Mouse (Mus musculus) adrenal gland, adult 2 months (tissue): ENCODE measurements around the gene Vmn2r1. TPM values are rescaled to one million over a fixed set of nuclear protein-coding genes. Genes with fewer than 3 reads are reported as not detected.
A peak's percentile ranks its signal among the peaks of the same experiment; 100 is the strongest.

Source experiments
- DNase-seq: peaks from one replicate; pipeline ENCODE4 v3.0.0; 2021
- long read RNA-seq: library from polyadenylated mRNA; stranded (forward); transcript quantifications from one replicate; pipeline ENCODE4 v2.0.0, GENCODE M21; 2021
- polyA plus RNA-seq: library from polyadenylated mRNA; depleted of rRNA; stranded (reverse); fragments of >200 nt; gene quantifications from 2 replicates; pipeline ENCODE4 v1.2.3, GENCODE M21; 2012; rRNA removed
- total RNA-seq, 2 experiments: library from RNA; stranded (reverse); gene quantifications; 2 replicates each; pipeline ENCODE4 v1.2.3; 2021

The Vmn2r1 gene
- total RNA-seq (under 1 TPM; 0.09 to 0.21 TPM), polyA plus RNA-seq (0.06 TPM in 2 replicates)
- long read RNA-seq: 0 reads

- DNase-seq: no peak
Observed at GRCm38 (mm10) chr3:64081247-64081646, at the start of gene Vmn2r1. Vmn2r1 (plus strand) TSS chr3:64081547.

- peak; percentile 7 for DNase-seq
Observed at GRCm38 (mm10) chr3:64038136-64038841, 43.1 kb upstream of the Vmn2r1 start.

GRCm38 (mm10) chr3:64039818-64040784, 41.2 kb upstream of the Vmn2r1 start:
- peak; percentile 88 for DNase-seq

GRCm38 (mm10) chr3:64112707-64113106, 31.4 kb downstream of the Vmn2r1 start:
- DNase-seq: no peak

GRCm38 (mm10) chr3:64113352-64114046, 32.2 kb downstream of the Vmn2r1 start:
- DNase-seq: no peak

- no peak for DNase-seq
Observed at GRCm38 (mm10) chr3:64141878-64142508, 60.6 kb downstream of the Vmn2r1 start, which contains the start of gene Vmn2r2. Vmn2r2 (minus strand) TSS chr3:64141928.

Other genes with a start within 250 kb of the Vmn2r1 start
- gene Plch1, start 182.1 kb upstream of the Vmn2r1 start, total RNA-seq: not detected
- not detected in 2 replicates for gene Plch1, start 182.1 kb upstream of the Vmn2r1 start, polyA plus RNA-seq
- 10 to 100 TPM in 1 of 2 experiments, 1 to 10 TPM in 1; 9.2 to 14.5 TPM for gene E130311K13Rik, start 152.1 kb upstream of the Vmn2r1 start, total RNA-seq
- 5.7 and 5.9 TPM in 2 replicates for gene E130311K13Rik, start 152.1 kb upstream of the Vmn2r1 start, polyA plus RNA-seq
- 10 to 100 TPM; 25.5 to 39.3 TPM for gene Slc33a1, start 116.8 kb upstream of the Vmn2r1 start, total RNA-seq
- 33.2 and 35.2 TPM in 2 replicates for gene Slc33a1, start 116.8 kb upstream of the Vmn2r1 start, polyA plus RNA-seq
- gene Gmps, start 105.4 kb upstream of the Vmn2r1 start, total RNA-seq: 10 to 100 TPM; 19.5 to 25.3 TPM
- gene Gmps, start 105.4 kb upstream of the Vmn2r1 start, polyA plus RNA-seq: 1.7 and 2.3 TPM in 2 replicates
- gene Vmn2r2, start 60.4 kb downstream of the Vmn2r1 start, total RNA-seq: not detected
- gene Vmn2r2, start 60.4 kb downstream of the Vmn2r1 start, polyA plus RNA-seq: not detected in 2 replicates
- gene Vmn2r3, start 208.2 kb downstream of the Vmn2r1 start, total RNA-seq: not detected
- not detected in 2 replicates for gene Vmn2r3, start 208.2 kb downstream of the Vmn2r1 start, polyA plus RNA-seq